Mouse (Mus musculus) E14TG2a.4 (cell line): ENCODE results near the gene Tlr9.

Experiments used
- CTCF ChIP-seq: conservative IDR thresholded peaks from 2 replicates; pipeline ENCODE4 v1.5.1; 2014; ENCODE audit warnings: low read length
- NANOG ChIP-seq: IDR thresholded peaks from 2 replicates; pipeline ENCODE4 v1.6.1; 2014; ENCODE audit warnings: borderline replicate concordance, low read length, mixed read lengths
- POU5F1 ChIP-seq: IDR thresholded peaks from 2 replicates; pipeline ENCODE4 v1.6.1; 2014; ENCODE audit warnings: low read length, borderline replicate concordance

GRCm38 (mm10) chr9:106179964-106180363 is 42.4 kb upstream of the Tlr9 start:
- TF ChIP-seq CTCF, result no peak
- TF ChIP-seq POU5F1, result no peak
- TF ChIP-seq NANOG, result no peak
